Mouse (Mus musculus) layer of hippocampus, postnatal 36 days (tissue): ENCODE measurements around the gene Rc3h2. TPM values are rescaled to one million over a fixed set of nuclear protein-coding genes. Genes with fewer than 3 reads are reported as not detected.

ENCODE experiments used
- DNase-seq, 2 experiments: peaks; one replicate each; pipeline ENCODE4 v3.0.0; 2022
- total RNA-seq, 2 experiments: library from RNA; stranded (reverse); gene quantifications; 2 replicates each; pipeline ENCODE4 v1.2.3; 2021

Gene Rc3h2
- total RNA-seq, 2 experiments from 2014 or later, result 84.1 to 93.5 TPM

GRCm38 (mm10) chr2:37338497-37339187 lies 84.1 kb downstream of the Rc3h2 start:
- DNase-seq, result peak in 1 of 2 experiments; percentile 53

GRCm38 (mm10) chr2:37333321-37333720 lies 89.4 kb downstream of the Rc3h2 start:
- no peak for DNase-seq

DNA sequence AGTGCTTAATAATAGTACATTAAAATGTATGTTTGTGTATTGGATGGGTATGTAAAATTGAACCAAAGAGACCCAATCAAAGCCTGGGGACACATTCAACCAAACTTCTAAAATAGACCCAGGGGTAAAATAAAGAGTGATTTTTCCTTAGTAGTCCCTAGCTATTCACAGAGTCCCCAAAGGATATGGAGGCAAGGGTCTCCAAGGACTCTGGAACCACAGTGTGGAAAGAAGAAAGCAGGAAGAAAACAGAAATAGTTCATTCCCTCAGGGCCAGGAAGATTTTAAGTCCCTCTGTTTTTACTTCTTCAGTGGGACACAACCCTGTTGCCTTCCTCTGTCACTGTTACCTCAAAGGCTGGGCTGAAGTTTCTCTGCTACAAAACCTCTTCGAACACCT lies 96.5 kb downstream of the Rc3h2 start, which contains the start of gene Olfr368:
TSS of gene Olfr368 (plus strand) at position 301 of the 400 bp plus-strand sequence.
- no peak for DNase-seq

Other genes starting within 250 kb of the Rc3h2 start
- gene Olfr365, start 234.7 kb downstream of the Rc3h2 start, total RNA-seq, result not detected
- not detected for gene Olfr366, start 211.3 kb downstream of the Rc3h2 start, total RNA-seq
- gene Olfr368, start 96.4 kb downstream of the Rc3h2 start, total RNA-seq, result not detected
- 10 to 100 TPM; 27.9 to 29.2 TPM for gene Pdcl, start 63.6 kb downstream of the Rc3h2 start, total RNA-seq
- 10 to 100 TPM in 1 of 2 experiments, 1 to 10 TPM in 1; 9.5 to 11.6 TPM for gene Zbtb26, start 20.2 kb upstream of the Rc3h2 start, total RNA-seq
- gene Zbtb6, start 20.3 kb upstream of the Rc3h2 start, total RNA-seq, result 10 to 100 TPM; 16.4 to 16.9 TPM
- 10 to 100 TPM; 85.6 to 87.7 TPM for gene Rabgap1, start 20.4 kb upstream of the Rc3h2 start, total RNA-seq
- 1 to 10 TPM; 2.2 to 3.4 TPM for gene Gpr21, start 93.4 kb upstream of the Rc3h2 start, total RNA-seq